Mouse (Mus musculus) testis, postnatal 10 days (tissue): ENCODE data around the gene Cmss1.
A peak's percentile ranks its signal among the peaks of the same experiment; 100 is the strongest.

Experiments used
- DNase-seq: peaks from one replicate; pipeline ENCODE4 v3.0.0; 2021; ENCODE audit warnings: low spot score

Gene Cmss1

DNA sequence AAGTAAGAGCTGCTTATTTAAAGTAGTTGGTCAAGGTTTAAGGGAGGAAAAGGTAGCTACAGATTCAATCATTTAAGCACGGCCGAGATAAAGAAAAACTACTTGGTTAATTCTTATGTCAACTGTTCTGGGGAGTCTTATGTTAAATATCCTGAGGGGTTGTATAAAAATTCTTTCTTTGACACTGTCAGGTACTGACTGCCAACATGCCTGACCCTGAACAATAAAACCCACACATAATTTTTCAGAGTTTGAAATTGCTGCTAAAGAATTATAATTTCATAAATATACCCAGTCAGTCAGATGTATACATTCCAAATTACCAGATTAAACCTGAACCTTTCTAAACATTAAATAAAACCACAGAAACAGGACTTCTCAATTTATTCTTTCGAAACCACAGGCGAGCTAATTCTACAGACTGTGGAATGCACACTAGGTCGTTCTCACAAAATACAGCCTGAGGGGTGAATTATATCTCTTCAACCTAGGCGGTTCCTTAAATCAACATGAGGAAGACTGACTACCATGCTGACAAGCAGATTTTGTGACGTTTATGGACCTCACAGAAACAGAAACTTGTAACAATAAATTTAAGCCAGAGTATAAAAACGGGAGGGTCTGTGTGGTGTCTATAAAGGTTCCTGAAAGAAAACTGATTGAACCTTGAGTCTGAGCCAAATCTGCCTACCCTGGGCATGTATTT, 223.2 kb downstream of the Cmss1 start:
- DNase-seq = no peak

DNA sequence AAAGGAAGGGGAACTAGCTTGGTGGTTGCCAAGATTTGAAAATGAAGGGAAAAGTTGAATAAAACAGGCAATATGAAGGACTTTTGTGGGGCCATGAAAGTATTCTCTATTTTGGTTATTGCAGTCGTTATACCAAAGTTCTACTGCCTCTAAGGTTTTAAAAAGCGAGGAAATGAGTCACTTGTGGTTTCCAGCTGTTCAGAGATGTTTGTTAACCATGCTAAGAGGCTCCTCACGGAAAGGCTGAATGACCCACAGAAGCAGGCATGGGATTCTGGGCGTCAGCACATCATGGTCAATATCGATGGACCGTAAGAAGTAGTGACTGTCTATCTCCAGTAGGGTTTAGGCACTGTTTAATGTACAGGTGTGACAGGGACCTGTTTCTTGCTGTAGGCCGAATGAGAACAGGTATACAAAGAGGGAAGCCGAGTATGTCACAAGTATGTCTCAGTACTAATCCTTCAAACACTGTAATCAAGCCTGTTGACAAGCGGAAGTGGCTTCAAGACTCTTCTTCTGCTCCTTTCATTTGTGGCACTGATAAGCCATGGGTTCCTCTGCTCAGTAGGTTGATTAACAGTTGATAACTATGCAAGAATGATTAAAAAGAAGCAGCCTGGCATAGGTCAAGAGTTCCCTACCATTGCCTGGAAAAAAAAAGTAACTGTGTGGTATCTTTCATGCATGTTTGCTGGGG, 227.9 kb downstream of the Cmss1 start:
- no peak for DNase-seq

DNA sequence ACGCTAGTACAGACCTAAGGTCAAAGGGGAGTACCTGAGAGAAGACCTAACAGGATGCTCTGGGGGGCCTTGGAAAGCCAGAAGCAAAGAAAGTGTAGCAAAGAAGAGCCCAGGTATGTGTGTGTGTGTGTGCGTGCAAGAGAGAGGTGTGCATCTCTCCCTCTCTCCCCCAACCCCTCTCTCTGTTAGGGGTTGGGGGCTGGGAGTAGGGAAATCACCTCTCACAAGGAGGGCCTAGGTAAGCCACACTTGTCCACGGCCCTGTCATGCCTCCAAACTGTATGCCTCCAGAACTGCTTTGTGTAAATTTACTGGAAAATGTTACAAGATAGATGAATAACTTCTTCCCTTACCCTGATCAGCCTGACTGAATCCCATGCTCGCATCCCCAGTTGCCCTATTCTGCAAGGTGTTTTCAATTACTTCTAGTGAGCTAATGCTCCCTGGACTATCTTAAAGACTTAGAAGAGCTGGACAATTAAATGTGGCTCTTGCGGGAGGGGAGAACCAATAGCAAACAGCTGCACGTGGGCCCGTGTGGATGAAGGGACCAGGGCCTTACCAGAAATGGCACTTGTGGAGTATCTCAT, 231.3 kb downstream of the Cmss1 start:
- no peak for DNase-seq

DNA sequence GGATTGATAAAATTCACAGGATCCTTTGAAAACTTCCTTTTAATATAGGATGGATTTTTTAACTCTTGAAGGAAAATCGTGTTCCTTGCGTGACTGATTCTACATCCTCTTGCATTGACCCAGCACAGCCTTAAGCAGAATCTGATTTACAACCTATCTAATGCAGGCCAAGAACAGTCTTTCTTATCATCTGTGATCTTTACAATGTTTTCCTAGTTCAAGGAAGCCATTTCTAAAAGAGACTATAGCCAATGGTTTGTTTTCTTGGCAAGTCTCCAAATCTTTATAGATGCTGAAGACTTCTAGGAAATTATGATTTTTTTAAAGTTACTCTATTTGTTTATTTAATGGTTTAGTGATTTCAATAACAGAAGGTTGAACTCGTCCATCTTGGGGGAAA, 234.5 kb downstream of the Cmss1 start:
- DNase-seq = no peak

DNA sequence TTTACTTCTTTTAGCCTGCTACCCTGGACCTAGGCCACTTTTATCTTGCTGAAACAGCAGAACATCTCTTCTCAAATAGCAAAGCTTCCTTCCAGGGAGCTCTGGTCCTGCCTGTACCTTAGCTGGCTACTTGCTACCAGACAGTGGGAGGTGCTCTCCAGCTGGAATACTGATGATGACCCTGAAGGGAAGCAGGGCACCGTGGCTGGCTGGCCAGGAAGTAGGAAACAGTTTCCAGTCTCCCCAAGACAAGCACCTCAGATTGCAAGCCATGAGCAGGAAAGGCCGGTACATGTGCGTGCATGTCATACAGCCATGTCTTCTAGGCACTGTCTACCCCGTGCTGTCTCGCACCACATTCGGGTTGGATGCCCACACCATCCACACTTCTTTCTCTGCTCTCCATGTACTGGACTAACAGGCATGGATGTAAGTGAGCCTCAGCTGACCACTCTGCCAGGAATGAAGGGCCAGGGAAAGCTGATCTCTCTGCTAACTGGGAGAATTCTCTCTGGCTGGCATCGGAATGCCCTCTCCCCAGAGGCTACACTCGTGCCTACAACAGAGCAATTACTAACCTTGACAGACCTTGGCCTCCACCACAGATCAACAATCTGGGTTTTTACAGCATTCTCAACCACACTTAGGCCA, 236.7 kb downstream of the Cmss1 start:
- DNase-seq = no peak

DNA sequence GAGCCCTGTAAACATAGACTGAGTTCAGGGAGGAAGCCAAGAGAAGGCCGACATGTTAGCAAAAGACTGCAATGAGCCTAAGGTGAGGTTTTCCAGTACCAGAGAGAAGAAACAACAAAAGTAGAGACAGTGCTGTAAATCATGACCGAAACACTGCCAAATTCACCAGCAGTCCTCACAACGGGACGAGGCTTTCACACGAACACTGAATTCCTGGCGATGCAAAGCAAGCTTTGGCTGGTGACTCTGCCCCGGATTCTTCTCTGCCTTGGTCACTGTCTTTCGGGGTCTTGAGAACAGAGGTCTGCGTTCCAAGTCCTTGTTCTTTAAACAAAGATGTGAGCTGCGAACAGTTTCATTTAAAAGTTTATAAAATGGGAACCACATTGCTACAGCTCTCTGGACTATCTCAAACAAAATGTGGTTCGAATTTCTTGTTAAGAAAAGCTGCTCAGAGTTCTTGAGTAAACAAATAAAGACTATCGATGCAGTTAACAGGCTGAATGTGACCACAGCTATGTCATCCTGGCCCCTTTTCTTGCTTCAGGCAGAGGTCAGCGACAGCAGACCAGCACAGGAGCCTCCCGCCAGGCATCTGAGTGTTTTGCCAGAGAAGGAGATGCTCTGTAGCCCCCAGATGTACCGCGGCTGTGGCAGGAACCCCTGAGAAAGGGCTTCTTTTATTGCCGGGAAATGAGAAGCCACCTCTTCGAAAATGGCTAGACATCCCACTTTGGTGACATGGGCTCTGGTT, 239.5 kb downstream of the Cmss1 start:
- DNase-seq = no peak

DNA sequence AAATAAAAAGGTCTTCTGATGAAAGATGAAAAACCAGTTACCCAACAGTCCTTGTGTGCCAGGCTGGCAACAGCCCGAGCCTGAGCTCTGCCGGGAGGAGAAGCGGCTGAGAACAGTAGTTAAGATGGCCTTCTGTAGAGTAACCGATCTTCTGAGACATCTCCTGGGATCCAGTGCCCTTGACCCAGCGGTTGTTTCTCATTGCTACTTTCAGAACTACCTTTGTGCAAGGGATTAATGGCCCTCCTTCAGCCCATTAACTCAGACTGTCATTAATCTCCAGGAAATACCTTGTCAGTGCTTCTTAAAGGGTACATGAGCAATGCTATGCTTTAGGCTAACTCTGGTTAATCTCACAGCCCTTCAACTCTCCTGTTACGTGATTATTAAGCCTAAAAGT, 240.5 kb downstream of the Cmss1 start:
- DNase-seq = no peak

DNA sequence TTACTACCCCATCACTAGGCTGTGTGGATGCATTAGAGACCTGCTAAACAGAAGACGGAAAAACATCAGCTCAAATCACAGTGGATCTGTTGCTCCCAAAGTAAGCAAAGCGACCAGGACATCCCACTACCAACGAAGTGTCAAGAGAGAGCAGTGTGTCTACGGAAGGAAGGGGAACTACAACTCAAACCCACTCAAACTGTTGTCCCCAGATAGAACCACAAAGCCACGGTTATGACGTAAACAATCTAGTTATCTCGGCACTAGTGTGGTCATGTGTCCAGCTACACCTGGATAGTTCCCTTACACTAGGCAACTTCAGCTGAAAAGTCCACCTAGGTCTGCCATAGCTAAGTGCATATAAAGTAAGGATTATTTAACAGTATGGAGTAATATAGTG, 242.2 kb downstream of the Cmss1 start:
- DNase-seq = no peak

DNA sequence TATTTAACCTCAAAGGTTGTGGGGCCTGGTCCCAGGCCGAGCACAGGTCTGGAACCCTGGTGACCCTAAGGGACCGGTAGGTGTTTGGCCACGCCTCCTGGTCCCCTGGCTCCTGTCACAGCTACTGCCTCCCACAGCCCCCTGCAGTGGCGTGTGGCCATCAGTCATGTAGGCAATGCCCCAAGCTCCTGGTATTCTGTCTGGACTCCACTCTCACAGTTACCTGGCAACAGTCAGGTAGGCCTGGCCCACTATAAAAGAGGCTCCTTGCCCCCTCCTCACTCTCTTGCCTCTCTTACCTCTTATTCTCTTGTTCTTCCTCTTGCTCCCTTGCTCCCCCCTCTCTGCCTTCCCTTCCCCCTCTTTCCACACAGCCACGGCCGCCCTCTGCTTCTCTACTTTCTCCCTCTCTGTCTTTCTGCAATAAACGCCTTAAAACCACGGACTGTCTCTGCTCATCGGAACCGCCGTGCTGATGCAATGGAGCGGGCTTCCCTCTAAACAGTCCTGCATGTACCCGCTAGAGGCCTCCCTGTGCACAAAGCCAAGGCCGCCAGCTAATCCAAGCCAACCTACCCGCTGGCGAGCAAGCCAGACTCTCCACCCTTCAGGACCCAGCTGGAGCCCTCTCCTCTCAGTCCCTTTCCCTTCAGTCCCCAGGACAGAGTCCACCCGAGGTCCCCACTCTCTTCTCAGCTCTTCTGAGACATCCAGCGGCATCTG, 243.8 kb downstream of the Cmss1 start:
- peak; percentile 72 for DNase-seq

DNA sequence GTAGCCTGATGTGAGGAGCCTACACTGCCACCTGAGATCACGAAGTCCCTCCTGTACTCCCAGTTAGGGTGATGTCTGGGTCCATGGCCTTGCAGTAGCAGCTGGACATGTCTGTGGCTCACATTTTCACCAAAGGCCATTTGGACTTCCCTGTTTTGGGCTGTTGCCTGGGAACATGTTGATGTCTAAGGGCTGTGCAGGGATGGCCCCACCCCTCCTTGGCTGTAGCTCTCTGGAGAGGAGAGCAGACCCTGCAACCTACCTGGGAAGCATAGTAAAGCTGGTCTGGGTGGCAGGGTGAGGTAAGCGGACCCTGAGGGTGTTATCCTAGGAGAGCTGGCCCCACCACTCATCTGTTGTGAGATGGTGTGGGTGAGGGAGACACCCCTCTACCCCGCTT, 245.9 kb downstream of the Cmss1 start:
- no peak for DNase-seq

DNA sequence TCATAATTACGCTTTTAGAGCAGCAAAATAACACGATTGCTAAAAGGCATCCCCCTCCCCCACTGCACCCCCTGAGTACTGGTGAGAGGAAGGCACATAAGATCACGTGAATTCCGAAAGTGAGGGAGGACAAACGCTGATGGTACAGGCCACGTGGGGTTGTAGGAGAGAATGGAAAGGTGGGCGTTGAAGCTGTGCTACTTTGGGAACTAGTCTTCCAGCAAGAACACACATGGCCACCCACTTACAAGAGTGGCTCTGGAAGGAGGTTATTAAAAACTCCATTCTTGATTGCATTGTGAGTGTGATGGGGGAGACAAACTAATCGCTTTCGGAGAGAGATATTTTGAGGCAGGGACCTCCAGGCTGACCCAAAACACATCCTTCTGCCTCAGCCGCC, 247.4 kb downstream of the Cmss1 start:
- DNase-seq = no peak

DNA sequence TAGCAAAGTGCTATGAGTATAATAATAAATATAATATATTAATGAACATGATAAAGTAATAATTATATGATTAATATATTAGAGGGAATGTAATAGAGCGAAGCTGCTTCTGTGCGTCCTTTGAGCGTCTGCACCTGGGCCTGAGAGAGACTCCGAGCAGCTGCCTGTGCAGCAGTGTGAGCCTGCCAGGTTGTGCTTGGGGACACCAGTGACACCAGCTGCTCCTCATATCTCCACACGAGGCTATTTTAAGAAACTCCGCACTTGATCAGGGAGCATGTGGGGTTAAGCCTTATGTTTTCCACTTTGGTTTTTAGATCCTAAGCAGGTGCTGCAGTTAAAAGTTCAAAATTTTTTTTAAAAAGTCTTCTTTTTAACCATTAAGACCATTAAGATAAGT, 249.7 kb downstream of the Cmss1 start:
- no peak for DNase-seq

DNA sequence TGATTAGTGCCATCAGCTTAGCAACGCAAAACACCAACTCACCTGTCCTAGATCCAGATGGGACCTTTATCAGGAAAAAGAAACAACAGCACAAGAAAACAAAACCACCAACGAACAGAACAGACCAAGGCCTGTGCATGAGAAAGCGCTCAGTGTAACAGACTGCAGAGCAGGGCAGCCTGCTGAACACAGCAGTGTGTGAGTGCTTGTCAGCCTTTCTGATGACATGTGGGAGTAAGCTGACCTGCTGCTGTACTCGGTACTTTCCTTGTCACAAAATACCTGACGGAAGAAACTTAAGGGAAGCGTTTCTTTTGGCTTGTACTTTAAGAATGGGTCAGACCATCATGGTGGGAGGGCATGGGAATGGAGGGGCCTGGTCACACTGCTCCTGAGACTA, 250.2 kb downstream of the Cmss1 start:
- no peak for DNase-seq

DNA sequence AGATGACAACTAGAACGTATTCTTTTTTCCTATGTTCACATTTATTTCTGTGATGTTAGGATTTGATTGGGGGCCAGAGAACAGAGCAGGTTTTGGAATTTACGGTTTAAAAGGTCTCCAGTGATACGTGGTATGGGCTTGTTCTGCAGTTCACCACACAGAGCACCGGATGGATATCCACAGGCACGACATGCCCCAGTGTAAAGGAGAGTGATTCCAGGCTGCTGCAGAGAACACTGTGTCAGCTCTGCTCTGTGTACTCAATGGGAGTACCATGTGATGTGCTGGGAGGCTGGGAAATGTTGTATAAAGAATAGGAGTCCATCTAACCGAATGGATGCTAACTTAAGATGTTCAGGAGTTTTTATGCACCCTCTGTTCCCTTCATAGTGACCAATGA, 252.7 kb downstream of the Cmss1 start:
- DNase-seq = no peak

DNA sequence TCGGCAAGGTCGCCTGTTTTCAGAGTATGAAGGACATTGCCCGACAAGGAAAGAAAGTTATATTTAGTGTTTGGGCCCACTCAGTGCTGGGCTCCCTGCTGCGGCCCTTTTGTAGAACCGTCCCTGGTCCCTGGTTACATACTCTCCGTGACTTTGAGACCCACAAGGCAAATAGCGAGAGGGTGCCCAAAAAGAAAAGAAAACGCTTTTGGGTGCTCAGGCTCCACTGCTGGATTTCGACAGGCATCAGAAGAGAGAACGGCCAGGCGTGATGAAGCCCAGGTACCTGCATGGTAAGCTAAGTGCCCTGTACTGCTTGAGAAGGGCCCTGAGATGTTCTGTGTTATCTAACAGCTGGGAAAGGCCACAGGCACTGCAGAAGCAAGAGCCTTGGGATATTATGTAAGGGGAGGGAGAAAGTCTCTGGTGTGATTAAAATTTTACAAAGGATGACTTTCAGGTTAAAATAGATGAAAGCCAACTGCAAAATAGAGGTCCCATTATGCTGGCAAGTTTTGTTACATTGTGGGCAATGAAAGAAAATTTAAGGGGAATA, 253.4 kb downstream of the Cmss1 start:
- no peak for DNase-seq

DNA sequence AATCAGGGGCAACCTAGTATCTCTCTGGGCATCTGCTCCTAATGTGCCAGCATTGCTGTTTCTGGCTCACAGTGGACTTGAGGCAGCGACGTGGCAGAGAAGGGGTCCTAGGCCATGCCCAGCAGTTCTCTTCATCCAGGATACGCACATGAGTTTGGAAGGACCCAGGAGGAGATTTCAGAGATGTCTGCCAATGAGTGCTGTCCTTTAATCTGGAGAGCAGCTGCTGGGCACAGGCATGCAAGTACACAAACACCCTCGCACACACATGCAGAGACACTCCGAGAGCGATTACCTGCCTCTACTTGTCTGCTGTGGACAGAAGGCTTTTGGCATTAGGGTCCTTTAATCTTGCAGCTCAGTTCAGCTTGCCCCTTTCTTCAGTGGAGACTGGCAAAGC, 253.9 kb downstream of the Cmss1 start, which contains the start of gene Filip1l:
Gene Filip1l (plus strand): TSS at position 343 of the 400 bp plus-strand sequence.
- no peak for DNase-seq

DNA sequence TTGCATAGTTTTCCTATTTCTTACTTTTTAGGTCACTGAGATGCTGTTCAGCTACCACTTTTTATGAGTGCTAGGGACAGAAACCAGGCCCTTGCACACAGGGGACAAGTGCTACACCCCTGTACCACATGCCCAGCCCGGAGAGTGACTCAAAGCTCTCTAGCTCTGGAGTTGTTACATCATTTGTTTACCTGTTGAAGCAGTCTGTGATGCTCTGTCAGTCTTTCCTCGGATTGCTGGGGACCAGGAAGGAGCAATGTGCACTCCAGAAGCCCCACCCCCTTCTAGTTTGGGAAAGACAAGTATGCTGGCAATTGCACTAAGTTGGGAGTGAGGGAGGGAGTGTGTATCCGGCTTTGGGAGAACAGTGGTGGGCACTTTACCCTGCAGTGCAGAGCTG, 257.0 kb downstream of the Cmss1 start:
- no peak for DNase-seq

DNA sequence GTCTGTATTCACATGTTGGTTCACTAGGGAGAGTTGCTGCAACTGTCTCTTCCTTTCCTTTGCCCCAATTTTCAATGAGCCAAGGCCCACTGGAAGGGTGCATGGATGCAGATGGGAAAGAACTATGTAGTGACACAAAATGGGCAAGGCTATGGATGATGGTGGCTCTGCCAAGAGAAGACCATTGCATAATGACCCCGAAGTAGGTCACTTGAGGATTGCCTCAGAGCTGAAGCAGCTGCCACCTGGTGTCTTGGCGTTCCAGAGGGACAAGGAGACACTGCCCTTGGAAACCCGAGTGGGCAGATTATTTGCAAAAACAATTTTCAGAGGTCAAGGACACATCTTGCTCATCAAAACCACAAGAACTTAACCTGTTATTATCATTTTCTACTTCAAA, 257.6 kb downstream of the Cmss1 start:
- no peak for DNase-seq

DNA sequence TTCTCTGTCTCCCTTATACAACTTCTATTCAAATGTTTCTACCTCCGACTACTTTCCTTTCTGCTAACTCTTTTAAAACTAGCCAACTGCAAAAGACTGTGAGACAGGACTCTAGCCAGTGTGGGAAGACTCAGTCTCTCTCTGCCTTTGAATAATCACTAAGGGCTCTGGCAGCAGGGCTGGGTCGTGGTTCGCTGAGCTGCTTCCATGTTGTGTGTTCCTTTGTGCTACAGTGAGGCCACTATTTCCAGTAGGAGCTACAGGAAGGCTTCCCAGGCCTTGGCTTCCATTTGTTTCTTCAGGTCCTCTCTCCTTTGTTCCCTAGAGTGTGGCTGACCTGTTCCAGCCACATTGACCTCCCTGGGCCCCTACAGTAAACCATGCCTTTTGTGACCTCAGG, 260.4 kb downstream of the Cmss1 start:
- DNase-seq = no peak

DNA sequence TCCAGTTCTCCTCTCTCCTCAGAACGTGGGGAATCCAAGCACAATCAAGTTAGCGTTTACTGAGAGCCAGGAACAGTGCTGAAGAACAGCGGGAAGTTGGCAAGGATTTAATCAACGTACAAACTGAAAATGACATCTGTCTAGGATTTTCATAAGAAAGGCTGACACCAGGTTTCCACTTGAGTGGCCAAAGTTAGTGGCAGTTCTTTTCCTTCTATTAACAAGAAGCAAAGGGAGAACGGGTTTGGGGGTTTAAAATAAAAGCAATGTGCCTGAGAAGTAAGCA, 266.1 kb downstream of the Cmss1 start:
- no peak for DNase-seq

DNA sequence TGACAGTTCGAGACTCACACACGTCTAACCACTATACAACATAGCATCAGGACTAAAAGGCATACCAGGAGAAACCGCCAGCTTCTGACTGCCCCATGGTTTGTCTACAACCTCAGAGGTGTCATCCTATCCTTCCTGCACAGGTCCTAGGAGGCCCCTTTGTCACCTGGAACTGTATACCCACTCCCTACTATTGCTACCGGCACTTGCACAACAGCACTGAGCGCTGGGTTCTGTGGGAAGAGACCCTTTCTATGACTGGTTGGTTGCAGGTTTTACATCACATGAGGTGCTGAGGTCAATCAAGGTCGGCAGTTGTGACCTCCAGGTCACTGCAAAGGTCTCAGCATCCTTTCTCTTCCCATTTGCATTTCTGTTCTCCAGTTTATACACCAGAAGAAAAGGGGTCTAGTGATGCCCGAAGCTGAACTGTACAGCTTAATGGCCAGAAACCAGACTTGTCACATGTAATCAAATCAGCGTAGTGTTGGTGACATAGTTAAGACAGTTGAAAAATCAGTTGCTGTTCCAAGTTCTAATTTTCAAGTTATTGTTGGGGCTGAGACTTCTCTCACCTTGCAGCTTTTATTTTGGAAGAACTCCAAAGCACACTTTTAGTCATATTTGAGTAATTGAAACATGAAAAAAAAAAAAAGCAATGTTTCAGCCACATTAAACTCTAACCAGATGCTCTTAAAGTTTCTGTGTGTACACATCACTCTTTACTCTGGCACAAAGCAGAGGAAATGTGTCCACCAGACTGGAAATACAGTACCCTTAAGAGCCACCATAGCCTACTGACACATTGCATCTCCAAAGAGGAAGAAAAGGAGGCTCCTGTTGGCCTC, 266.7 kb downstream of the Cmss1 start:
- DNase-seq = no peak
